Mouse (Mus musculus): ENCODE measurements around the gene Fbxo21.

The Fbxo21 gene

DNA sequence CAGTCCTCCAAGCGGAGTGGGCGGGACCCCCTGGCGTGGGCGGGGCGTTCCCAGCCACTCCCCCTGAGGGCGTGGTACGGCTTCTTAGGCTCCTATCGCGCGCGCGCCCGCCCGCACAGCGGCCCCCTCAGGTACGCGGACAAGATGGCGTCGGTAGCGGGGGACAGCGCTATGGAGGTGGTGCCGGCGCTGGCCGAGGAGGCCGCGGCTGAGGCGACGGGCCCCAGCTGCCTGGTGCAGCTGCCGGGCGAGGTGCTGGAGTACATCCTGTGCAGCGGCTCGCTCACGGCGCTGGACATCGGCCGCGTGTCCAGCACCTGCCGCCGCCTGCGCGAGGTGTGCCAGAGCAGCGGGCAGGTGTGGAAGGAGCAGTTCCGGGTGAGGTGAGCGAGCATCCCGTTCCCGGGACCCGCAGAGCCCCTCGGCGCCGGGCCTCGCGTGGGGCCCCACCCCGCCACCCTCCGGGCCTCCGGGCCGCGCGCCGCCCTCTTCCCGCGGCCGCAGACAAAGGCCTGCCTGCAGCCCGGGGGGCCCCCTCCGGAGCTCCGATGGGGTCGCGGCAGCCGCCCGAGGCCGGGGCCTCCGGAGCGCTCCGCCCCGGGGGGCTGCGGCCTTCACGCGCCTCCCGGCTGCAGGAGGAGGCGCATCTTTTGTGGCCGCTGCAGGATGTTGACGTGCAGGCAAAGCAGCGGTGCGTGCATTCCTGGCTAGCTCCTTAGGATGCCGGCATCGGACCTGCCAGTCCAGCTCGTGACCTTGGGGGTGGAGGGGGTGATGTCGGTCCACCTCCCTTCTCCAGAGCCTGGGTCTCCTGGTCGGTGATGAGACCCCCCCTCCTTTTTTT, at the start of gene Fbxo21:
TSS of gene Fbxo21 (plus strand) at position 74 of the 844 bp plus-strand sequence.
- peak; percentile 97 to 98 for DNase-seq

DNA sequence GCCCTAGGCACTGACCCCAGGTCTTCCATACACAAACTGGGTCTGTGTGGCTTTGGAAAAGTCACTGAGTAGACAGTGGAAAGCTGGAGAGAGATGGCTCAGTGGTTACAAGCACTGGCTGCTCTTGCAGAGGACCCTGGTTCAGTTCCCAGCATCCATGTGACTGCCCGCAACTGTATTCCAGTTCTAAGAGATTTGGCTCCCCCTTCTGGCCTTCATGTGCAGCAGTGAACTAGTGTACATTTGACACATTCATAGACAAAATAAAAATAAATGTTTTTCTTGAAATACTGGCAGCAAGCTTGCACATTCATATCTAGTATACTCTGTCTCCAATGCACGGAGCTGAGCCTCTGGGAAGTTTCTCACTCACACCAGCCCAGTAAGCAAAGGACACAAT, 48.0 kb upstream of the Fbxo21 start:
- no peak for DNase-seq

DNA sequence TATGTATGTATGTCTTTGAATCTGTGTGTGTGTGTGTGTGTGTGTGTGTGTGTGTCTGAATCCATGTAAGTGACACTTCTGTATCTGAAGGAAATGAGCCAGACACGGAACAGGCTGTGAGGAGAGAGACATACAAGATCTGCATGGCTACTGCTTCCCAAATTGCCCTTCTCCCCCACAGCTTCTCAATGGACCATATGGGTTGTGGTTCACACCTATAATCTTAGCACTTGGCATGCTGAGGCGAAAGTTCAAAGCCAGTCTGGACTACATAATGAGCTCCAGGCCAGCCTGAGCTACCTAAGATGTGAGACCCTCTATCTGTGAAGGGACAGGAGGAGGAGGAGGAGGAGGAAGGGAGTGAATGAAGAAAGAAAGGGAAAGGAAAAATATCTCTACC, 44.3 kb upstream of the Fbxo21 start:
- no peak for DNase-seq

DNA sequence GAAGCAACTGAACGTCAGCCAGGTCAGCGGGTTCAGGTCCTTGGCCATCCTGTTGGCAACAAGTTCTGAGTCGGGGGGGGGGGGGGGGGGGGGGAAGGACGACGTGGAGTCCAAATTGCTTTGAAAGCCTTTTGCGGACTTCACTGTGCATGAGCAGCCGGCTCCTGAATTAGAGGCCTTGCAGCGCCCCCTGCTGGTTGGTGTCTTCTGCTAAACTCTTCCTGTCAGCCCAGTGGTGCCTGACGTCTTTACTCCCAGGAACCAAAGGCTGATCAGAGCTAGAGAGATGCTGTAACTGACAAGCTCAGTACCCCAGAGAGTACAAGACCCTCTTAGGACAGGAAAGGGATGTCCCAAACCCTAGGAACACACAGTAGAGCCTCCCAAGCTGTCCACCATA, 43.7 kb upstream of the Fbxo21 start:
- peak; percentile 97 to 99 for DNase-seq

DNA sequence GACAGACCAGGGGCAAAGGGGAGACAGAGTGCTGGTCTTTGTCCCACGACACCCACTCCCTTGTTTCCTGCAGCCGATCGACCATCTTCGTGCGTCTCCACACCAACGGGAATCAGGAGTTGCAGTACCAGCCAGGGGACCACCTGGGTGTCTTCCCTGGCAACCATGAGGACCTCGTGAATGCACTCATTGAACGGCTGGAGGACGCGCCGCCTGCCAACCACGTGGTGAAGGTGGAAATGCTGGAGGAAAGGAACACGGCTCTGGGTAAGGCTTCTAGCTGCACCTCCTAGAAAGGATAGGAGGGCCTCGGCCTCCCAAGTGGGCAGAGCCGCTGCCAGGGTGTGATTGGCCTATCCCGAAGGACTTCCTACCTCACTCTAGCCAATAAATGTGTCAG, 40.2 kb upstream of the Fbxo21 start:
- DNase-seq: peak; percentile 70 to 74

DNA sequence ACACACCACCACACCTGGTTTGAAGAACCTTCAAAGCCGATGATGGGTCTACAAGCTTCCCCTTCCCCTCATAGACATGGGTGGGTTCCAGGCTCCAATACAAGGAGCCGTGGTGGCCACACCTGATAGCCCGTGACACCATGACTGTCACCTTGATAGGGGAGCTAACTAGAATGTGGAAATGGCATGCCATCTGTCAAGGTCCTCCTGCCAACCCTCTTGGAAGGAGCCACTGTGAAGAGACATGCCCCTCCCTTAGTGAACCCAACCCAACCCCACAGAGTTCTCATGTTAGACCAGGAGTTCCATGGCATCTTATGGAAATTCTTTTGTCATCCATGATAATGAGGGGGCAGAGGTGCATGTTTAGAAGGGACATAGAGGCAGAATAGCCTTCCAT, 39.3 kb upstream of the Fbxo21 start:
- DNase-seq: peak; percentile 83 to 88

DNA sequence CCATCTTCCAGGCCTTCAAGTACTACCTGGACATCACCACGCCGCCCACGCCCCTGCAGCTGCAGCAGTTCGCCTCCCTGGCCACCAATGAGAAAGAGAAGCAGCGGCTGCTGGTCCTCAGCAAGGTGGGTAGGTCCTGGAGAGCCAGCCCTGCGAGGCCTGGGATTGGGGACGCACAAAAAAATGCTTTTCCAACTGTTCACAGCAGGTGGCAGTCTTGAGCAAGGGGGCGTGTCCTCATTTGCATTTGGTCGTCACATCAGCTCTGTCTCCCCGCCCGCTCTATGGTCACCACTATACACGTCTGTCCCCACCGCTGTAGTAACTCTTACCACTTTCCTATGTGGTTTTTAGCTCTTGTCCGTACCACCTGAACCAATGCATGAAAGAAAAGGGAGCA, 38.3 kb upstream of the Fbxo21 start:
- peak; percentile 65 to 80 for DNase-seq

DNA sequence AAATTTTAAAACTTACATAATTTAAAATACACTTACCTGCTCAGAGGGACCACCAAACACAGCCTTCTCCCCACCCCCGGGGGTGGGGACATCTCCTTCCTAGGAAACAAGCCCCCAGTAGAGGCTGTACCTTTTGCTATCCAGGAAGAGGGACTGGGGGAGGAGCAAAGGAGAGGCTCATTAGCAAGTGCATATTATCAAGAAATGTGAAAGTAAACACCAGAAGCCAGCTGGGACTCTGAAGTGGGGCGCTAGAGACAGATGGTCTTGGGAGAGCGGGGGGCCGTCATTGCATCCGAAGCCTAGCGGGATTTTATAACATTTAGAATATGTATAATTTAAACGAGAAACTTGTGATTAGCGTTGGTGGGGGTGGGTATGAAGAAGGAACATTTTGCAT, 37.1 kb upstream of the Fbxo21 start:
- no peak for DNase-seq

DNA sequence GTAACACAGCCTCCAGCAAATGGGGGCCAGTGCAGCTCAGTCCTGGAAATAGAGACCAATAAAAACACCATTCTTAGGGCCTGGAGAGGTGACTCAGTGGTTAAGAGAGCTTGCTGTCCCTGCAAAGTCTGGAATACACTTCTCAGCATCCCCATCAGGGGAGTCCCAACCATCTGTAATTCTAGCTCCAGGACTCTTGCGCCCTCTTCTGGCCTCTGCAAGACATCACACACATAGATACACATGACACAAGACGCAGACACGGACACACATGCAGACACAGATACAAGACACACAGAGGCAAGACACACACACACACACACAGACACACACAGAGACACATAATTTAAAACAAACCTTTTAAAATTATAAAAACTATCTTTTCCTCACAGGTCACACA, 35.0 kb upstream of the Fbxo21 start:
- DNase-seq: peak in 1 of 2 experiments; percentile 58

DNA sequence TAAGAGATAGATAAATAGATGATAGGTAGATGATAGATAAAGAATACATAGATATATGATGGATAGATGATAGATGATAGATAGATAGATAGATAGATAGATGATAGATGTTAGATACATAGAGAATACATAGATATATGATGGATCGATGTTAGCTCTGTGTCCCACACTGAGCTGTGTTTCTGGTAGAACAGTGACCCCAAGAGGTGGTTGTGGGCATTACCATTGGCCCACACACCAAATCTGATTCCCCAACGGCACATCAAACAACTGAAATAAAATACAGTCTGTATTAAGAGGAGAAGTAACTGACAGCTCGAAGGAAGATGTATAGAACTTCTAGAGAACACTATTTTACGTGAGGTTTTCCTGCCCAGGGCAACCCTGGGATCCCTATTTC, 29.9 kb upstream of the Fbxo21 start:
- DNase-seq: peak; percentile 80 to 83

DNA sequence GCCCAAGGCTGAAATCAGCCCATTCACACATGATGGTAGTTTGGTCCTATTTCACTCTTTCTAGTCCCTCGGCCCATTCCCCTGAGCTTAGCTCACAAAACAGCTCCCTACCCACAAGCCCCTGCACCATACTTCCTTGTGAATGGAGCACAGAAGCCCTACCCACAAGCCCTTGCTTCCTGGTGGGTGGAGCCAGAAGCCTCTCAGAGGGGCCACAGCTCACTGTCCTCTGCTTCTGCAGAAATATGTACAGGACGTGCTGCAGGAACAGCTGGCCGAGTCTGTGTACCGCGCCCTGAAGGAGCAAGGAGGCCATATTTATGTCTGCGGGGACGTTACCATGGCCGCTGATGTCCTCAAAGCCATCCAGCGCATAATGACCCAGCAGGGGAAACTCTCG, 27.1 kb upstream of the Fbxo21 start:
- DNase-seq: no peak

DNA sequence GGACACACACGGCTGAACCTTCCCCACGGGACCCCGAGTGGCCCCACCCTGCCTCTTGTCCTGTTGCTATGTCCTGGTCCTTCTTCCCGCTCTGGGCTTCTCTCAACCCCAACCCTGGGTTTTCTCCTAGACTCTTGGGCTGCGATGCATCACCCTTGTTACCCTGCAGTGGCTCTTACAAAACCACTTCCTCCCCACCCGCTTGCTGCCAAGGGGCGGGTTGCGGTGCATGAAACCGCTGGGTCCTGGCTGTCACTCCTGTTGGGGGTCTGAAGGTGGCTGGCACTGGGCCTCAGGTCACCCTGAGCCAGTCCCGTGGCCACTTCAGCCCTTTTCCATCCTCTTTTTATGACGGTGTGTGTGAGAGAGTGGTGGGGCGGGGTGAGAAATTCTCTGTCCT, 22.6 kb upstream of the Fbxo21 start:
- no peak for DNase-seq

DNA sequence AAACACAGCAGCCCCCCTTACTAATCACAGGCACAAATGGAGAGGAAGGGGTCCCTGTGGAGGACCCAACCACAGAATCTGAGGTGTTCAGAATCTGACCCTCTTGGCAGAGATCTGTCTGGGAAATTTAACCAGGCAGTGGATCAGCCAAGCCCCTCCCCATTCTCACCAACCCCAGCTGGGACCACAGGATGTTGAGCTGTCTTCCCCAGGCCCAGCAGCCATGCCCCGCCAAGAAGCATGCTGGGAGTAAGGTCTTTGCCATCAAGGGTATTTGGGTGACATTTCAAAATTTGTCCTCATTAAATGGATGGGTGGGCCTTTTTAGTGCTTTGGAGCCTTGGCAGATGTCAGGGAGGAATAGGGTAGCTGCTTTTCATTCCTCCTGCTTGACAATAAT, 22.1 kb upstream of the Fbxo21 start:
- DNase-seq: peak; percentile 55

DNA sequence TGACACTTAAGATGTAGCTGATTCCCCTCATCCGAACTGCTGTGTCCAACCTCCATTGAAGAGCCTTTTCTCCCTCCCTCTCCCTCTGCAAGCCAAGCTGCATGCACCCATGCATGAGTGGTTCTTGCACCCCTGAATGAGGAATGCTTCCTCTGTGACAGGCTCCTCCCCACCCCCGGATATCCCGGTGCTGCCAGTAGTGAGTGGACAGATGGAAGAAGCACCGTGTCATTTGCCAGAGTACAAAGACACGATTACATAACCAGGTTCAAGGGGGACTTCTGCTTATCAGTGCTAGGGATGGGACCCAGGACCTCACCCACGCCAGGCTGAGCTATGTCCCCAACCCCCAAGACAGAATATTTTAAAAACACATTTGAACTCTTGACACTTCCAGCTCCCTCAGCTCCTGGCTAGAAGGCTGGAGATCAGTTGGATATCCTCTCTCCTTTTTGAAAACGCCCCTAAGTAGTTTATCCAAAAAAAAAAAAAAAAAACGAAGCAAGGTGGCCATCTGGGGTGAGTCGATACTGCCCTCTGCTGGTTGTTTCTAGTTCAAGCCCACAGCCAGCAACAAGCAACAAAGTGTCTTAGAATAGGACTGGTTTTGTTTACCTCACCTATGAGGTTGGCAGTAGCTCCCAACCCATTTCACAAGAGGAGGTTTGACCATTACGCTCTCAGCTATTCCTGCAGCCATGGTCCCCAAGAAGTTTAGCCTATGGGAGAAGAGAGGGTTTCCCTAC, 20.7 kb upstream of the Fbxo21 start:
- DNase-seq: peak; percentile 77 to 79

DNA sequence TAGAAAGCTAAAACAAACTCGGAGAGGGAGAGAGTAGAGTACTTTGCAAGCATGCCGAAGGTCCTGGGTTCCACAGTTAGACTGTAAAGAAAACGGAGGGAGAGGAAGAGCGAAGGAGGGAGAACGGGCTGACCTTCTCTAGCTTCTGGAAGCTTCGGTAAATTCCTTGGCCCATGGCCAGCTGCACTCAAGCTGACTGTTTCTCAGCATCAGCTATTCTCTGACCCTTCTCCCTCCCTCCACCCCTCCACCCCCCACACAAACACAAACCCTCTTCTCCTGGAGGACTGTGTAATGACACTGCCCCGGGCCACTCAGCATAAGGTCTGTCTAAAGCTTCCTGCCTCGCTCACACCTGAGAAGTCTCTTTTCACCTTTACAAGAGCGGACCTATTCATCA, 11.8 kb upstream of the Fbxo21 start:
- DNase-seq: peak in 1 of 2 experiments; percentile 50

DNA sequence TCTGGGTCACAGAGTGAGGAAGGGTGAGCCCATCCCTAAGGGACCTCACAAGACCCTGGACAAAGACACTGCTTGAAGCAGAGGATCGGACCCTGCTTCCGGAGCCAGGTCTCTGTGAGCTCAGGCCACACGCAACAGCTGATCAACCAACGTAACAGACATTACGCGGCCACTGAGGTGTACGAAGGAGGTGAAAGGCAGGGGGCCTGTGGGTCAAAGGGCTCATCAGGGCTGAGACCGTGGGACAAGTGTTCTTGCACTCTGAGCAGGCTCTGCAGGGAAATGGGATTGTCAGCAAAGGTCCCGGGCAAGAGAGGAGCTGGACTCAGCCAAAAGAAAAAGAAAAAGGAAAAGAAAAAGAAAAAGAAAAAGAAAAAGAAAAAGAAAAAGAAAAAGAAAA, 9.6 kb upstream of the Fbxo21 start:
- DNase-seq: no peak

DNA sequence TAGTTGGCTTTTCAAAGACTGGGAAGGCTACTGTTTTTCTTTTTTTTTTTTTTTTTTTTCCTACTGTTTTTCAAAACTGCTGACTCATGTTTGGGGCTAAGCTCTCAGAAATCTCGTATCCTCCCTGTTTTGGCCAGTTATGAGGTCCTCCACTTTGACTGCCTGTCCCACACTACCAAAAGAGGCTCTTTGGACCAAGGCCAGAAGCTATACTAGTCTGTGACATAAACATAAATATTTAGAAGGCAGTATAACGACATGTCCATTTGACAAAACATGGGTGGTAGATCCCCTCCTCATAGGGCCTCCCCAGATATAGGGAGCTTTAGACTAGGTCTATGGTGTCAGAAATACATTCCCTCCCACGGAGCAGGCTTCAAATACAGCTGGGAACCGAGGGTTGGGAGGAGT, 8.9 kb upstream of the Fbxo21 start:
- no peak for DNase-seq

DNA sequence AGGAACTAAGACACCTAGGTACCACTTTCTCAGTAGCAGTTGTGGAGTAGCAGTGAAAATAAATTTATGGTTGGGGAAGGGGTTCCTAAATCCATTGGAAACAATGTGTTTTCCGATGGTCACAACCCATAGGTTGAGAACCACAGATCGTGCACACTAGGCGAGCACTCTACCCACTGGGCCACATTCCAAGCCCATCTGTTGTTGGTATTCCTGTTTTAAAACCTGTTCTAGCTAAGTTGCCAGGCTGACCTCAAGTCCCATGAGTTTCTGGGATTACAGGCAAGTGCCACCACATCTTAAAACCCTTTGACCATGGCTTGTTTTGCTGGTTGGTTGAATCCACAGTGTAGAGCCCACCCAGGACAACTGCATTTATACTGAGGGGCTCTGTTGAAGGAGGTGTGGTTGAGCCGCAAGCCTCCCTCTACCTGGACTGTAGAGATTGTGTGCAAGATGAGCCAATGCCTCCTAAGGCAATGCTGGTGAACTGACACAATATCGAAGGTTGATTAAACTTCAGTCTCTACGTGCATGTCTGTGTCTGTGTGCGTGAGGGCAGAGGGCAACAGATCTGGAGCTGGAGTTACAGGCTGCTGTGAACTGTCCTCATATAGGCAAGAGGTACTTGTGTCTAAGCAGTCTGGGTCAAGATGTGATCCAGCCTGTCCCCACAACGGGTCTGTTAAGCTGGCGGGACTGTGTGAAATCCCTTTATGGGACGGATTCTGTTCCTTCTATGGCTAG, 6.7 kb upstream of the Fbxo21 start:
- peak; percentile 72 to 79 for DNase-seq

DNA sequence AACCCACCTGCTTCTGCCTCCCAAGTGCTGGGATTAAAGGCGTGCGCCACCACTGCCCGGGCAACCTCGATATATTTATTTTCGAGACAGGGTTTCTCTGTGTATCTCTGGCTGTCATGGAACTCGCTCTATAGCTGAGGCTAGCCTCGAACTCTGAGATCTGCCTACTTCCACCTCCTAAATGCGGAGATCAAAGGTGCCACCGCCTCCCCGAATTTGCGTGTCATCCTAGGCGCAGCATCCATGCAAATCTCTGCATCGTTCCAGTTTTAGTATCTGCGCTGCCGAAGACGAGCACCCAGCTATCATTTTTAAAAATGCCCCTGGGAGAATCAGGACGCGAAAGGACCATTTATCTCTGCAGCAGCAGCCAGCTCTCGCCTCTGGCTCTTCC, 270 bp upstream of the Fbxo21 start:
- DNase-seq: no peak

DNA sequence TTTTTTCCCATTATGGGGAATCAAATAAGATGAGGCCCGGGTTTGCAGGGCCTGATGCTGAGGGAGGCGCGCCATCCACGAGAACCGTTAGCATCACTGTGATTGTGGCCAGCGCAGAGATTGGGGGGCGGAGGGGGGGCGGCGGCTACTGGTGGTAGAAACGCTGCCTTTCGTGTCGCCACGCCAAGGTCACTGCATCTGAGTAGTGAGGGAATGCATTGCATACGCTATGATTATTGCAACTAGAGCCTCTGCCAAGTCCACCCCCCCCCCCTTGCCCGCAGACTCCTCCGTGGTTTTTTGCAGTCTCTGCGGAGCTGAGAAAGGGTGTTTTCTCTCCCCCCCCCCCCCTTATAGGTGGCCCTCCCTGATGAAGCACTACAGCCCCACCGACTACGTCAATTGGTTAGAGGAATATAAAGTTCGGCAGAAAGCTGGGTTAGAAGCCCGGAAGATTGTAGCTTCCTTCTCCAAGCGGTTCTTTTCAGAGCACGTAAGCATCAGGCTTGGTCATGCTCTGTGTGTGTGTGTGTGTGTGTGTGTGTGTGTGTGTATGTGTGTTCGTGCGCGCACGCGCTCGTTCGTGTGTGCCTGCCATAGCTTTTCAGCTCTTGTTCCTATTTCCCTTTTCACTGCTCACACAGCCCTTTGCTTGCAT, 1.1 kb downstream of the Fbxo21 start:
- peak; percentile 64 to 74 for DNase-seq

DNA sequence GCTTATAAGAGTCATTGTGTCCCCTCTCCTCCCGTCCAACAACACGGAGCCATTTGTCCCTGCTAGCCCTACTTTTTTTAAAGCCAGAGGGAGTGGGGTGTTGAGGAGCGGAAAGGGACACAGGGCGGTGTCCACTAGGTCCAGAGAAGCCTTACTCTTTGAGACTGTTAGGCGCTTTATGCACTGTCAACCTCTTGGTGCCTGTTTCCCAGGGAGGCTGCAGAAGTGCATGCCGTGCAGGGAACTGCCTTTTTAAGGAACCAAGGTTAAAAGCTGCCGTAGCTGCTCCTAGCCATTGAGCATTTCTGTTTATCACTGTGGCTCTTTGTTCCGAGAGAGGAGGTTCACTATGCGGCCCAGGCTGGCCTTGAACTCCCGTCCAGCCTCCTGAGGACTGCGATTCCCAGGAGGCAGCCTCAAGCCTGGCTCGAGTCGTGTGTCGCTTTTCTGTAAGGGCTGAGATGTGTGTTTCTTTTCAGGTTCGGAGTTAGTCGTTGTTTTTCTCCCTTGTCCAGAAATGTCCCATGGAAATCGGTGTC, 1.7 kb downstream of the Fbxo21 start:
- DNase-seq: no peak

DNA sequence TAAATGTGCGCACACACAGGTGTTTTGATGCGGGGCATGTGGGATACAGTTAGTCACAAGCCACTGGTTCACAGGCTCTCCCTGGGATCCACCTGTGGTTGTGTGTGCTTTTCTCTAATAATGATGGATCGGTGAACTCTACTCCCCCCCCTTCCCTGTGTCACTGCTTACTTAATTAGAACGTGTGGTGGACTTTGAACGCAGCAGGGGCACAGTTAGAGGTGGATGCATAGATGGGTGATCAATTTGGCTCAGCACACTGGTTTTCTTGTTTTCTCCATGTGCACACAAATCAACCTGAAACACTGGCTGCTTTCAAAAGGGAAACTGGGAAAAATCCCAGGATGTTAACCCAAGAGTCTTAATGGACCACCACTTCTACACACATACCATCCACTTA, 2.6 kb downstream of the Fbxo21 start:
- DNase-seq: no peak

DNA sequence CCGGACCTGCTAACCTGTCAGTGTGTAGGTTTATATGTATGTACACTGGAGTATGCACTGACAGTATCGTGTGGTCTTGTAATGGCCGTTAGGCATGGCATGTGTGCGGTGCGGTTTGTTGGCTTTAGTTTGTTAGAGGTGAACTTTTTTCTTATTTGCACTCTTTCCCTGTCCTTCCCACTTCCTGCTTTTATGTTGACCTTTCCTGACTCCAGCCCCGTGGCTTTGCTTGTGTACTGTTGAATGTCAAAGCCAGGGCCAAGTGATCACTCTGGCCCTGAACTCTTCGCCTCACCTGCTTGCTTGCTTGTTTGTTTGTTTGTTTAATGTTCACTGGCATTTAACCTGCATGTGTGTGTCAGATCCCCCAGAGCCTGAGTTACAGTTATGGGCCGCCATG, 4.4 kb downstream of the Fbxo21 start:
- no peak for DNase-seq

All from cerebellum, postnatal 14 days (tissue).